Mouse (Mus musculus) B cell, adult 62 days (primary cell): ENCODE measurements around the gene Cpxm2. TPM values are rescaled to one million over a fixed set of nuclear protein-coding genes. Genes with fewer than 3 reads are reported as not detected.

ENCODE experiments used
- total RNA-seq: library from RNA; stranded (reverse); gene quantifications from 4 replicates; pipeline ENCODE4 v1.2.4, GENCODE M21; 2023

The Cpxm2 gene
- total RNA-seq = not detected in 4 replicates

DNA sequence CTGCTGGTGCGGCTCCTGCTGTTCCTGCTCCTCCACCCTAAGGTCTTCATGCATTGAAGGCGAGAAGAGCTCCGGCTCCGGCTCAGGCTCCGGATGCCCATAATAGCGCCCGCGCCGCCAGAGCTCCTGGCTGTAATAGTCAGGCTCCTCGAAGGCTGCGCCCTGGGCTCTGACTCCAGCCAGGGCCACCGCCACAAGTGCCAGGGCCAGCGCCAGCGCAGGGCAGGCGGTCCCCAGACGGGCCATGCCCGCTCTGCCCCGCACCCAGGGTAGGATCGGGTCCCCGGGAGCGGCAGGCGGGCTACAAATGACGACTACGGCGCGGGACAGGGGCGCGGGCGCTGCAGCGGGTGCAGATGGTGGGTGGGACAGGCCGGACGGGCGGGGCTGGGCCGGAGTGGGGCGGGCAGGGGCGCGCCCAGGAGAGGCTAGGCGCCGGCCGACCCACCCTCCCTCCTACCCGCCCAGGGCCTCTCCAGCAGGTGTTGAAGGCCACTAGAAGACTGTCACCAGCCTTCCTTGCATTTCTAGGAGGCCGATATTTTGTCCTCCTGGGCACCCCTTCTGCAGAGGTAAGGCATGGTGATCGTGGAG lies at the start of gene Cpxm2:
Cpxm2 (minus strand) TSS at position 372 of the 594 bp plus-strand sequence.

Other genes with a start within 250 kb of the Cpxm2 start
- not detected in 4 replicates for gene Gpr26, start 188.3 kb downstream of the Cpxm2 start, total RNA-seq
- 90.0 to 99.3 TPM (median 95.1 TPM) in 4 replicates for gene Chst15, start 162.5 kb upstream of the Cpxm2 start, total RNA-seq